Mouse (Mus musculus): ENCODE measurements around the gene Abl1. TPM values are rescaled to one million over a fixed set of nuclear protein-coding genes. Genes with fewer than 3 reads are reported as not detected.

Abl1 gene
- polyA plus RNA-seq, 1 experiment: 28.0 TPM

DNA sequence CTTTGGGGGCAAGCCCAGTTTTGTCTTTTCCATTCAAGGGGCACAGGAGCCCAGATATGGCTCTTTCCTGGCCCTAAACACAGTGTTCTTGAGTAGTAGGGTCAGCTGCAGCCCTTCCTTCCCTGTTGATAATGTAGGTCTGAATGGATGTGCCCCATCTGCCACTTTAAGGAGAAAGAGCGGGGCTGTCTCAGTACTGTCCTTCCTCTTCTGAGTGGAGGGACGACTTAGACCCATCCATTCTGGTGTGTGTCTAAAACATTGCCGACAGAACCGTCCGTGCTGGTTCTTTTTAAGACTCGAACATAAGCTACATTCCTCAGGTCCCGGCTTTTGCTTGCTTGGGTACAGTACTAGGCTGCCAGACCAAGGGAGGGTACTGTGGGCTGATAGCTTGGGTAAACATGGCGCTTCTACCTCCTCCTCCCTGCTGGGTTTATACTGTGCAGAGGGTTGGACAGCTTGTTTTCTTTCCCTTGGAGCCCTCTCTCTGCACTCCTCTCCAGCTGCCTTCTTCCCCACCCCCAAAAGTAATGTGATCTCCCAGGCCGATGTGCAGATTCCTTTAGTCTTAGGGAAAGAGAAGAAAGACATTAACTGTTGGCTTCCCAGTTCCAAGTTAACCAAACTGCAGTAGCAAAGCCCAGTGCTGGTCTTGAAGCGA, 61.0 kb downstream of the Abl1 start:
- TF ChIP-seq MYOG (IDR thresholded peaks at IDR 0.05; ENCODE audit: control insufficient read depth in 1 of 3, insufficient read depth in 1 of 3, insufficient read length in 2 of 3, low read depth in 2 of 3) (peak in 1 of 3 experiments; percentile 3), CEBPB (IDR thresholded peaks at IDR 0.05; ENCODE audit: insufficient read depth, poor library complexity, severe bottlenecking) (no peak), E2F4 (IDR thresholded peaks at IDR 0.05; ENCODE audit: insufficient read depth) (no peak)
- Histone ChIP-seq H3K4me3 (no peak overlapping the region), H3K27me3 (ENCODE audit: control insufficient read depth, insufficient read depth, insufficient read length) (no peaks in the 10 kb centered on the region)

DNA sequence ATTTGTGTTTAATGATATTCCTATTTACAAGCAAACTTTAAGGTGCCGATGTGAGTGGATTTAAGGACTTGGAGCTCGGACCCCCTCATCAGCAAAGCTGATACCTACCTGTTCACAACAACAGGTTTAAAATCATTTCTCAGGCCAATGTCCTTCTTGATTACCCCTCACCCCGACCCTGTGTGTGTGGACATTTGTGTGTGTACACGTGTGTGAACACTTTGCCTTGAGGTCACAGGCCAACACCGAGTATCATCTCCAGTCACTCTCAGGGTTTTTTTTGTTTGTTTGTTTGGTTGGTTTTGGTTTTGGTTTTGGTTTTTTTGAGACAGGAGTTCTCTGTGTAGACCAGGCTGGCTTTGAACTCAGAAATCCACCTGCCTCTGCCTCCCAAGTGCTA, 62.0 kb downstream of the Abl1 start:
- Histone ChIP-seq H3ac (ENCODE audit: control insufficient read depth, insufficient read length) (no peak overlapping the region), H3K36me3 (ENCODE audit: control insufficient read depth, insufficient read depth) (no peaks in the 10 kb centered on the region), H3K79me2 (ENCODE audit: control insufficient read depth, insufficient read depth) (peaks cover 5% of the 10 kb centered on the region), H3K27me3 (ENCODE audit: control insufficient read depth, insufficient read depth, insufficient read length) (no peaks in the 10 kb centered on the region), H3K4me3 (no peak overlapping the region), H3K4me2 (ENCODE audit: low read depth) (no peak overlapping the region)
- no peak for TF ChIP-seq POLR2A (IDR thresholded peaks at IDR 0.05; ENCODE audit: insufficient read length, low read depth)
- no peak for TF ChIP-seq USF1 (IDR thresholded peaks at IDR 0.05; ENCODE audit: low read depth)
- no peak for TF ChIP-seq MAX (IDR thresholded peaks at IDR 0.05; ENCODE audit: low read depth)
- TF ChIP-seq TCF12 (IDR thresholded peaks at IDR 0.05; ENCODE audit: insufficient read depth, poor library complexity, severe bottlenecking): no peak
- no peak for TF ChIP-seq TCF3 (IDR thresholded peaks at IDR 0.05; ENCODE audit: insufficient read length, low read depth)
- TF ChIP-seq POLR2AphosphoS2 (IDR thresholded peaks at IDR 0.05; ENCODE audit: insufficient read length, low read depth): no peak
- TF ChIP-seq E2F4 (IDR thresholded peaks at IDR 0.05; ENCODE audit: insufficient read depth): no peak
- no peak for TF ChIP-seq CEBPB (IDR thresholded peaks at IDR 0.05; ENCODE audit: insufficient read depth, poor library complexity, severe bottlenecking)
- TF ChIP-seq MYOD1 (IDR thresholded peaks at IDR 0.05; ENCODE audit: control insufficient read depth in 1 of 3, insufficient read length in 2 of 3, low read depth in 2 of 3): no peak
- no peak for TF ChIP-seq REST (IDR thresholded peaks at IDR 0.05; ENCODE audit: insufficient read depth, insufficient read length)
- TF ChIP-seq SRF (IDR thresholded peaks at IDR 0.05; ENCODE audit: control insufficient read depth, insufficient read length, low read depth): no peak
- no peak for TF ChIP-seq MYOG (IDR thresholded peaks at IDR 0.05; ENCODE audit: control insufficient read depth in 1 of 3, insufficient read depth in 1 of 3, insufficient read length in 2 of 3, low read depth in 2 of 3)

More for the DNA sequence above, 61.0 kb downstream of the Abl1 start:
- H3K36me3 ChIP-seq (ENCODE audit: control insufficient read depth, insufficient read depth): no peaks in the 10 kb centered on the region
- no peak overlapping the region for H3ac ChIP-seq (ENCODE audit: control insufficient read depth, insufficient read length)
- peaks cover 5% of the 10 kb centered on the region for H3K79me2 ChIP-seq (ENCODE audit: control insufficient read depth, insufficient read depth)
- peak overlapping the region; percentile 85 for H3K4me2 ChIP-seq (ENCODE audit: low read depth)

DNA sequence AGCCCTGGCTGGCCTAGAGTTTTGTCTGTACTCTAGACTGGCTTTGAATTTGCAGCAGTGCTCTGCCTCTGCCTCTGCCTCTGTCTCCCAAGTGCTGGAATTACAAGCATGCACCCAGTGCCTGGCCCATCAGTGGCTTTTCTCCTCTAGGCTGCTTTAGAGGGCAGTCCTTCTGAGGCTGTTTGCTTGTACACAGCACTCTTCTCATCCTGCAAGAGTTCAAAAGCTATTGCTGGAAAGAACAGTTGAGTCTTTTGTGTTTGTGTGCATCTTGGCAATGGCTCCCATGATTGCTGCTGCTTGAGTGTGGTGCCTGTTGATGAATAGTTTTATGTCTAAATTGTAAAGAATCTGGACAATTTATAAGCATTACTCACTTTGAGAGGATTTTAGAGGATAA, 69.3 kb downstream of the Abl1 start:
- Histone ChIP-seq H3ac (ENCODE audit: control insufficient read depth, insufficient read length) (no peak overlapping the region), H3K4me3 (no peak overlapping the region), H3K27me3 (ENCODE audit: control insufficient read depth, insufficient read depth, insufficient read length) (no peaks in the 10 kb centered on the region), H3K79me2 (ENCODE audit: control insufficient read depth, insufficient read depth) (peaks cover 25% of the 10 kb centered on the region), H3K36me3 (ENCODE audit: control insufficient read depth, insufficient read depth) (no peaks in the 10 kb centered on the region), H3K4me2 (ENCODE audit: low read depth) (no peak overlapping the region)
- TF ChIP-seq USF1 (IDR thresholded peaks at IDR 0.05; ENCODE audit: low read depth): no peak
- TF ChIP-seq TCF3 (IDR thresholded peaks at IDR 0.05; ENCODE audit: insufficient read length, low read depth): no peak
- TF ChIP-seq TCF12 (IDR thresholded peaks at IDR 0.05; ENCODE audit: insufficient read depth, poor library complexity, severe bottlenecking): no peak
- no peak for TF ChIP-seq POLR2A (IDR thresholded peaks at IDR 0.05; ENCODE audit: insufficient read length, low read depth)

DNA sequence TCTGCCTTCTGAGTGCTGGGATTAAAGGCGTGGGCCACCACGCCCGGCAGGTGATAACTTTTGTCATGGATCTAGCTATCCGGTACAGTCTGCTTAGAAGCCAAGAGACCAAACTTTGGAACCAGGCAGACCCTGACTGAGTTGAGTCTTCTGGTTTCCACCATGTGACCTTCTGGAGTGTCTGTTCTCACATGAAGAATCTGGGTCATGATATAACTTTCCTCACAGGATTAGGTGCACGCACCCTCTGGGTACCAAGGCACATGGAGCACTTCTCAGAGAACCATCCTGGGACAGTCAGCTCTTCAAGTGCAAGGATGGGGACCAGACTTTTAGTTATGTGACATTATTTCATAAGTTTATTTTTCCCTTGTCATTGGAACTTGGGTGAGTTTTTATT, 70.8 kb downstream of the Abl1 start:
- Histone ChIP-seq H3K79me2 (ENCODE audit: control insufficient read depth, insufficient read depth) (peaks cover 40% of the 10 kb centered on the region), H3K4me2 (ENCODE audit: low read depth) (peak overlapping the region; percentile 83), H3K36me3 (ENCODE audit: control insufficient read depth, insufficient read depth) (no peaks in the 10 kb centered on the region), H3K27me3 (ENCODE audit: control insufficient read depth, insufficient read depth, insufficient read length) (no peaks in the 10 kb centered on the region), H3ac (ENCODE audit: control insufficient read depth, insufficient read length) (no peak overlapping the region), H3K4me3 (peak overlapping the region; percentile 89)
- TF ChIP-seq MYOD1 (IDR thresholded peaks at IDR 0.05; ENCODE audit: control insufficient read depth in 1 of 3, insufficient read length in 2 of 3, low read depth in 2 of 3): no peak
- no peak for TF ChIP-seq POLR2A (IDR thresholded peaks at IDR 0.05; ENCODE audit: insufficient read length, low read depth)
- TF ChIP-seq USF1 (IDR thresholded peaks at IDR 0.05; ENCODE audit: low read depth): no peak
- TF ChIP-seq MYOG (IDR thresholded peaks at IDR 0.05; ENCODE audit: control insufficient read depth in 1 of 3, insufficient read depth in 1 of 3, insufficient read length in 2 of 3, low read depth in 2 of 3): no peak
- no peak for TF ChIP-seq CEBPB (IDR thresholded peaks at IDR 0.05; ENCODE audit: insufficient read depth, poor library complexity, severe bottlenecking)
- TF ChIP-seq POLR2AphosphoS2 (IDR thresholded peaks at IDR 0.05; ENCODE audit: insufficient read length, low read depth): no peak
- no peak for TF ChIP-seq E2F4 (IDR thresholded peaks at IDR 0.05; ENCODE audit: insufficient read depth)
- no peak for TF ChIP-seq TCF3 (IDR thresholded peaks at IDR 0.05; ENCODE audit: insufficient read length, low read depth)
- TF ChIP-seq REST (IDR thresholded peaks at IDR 0.05; ENCODE audit: insufficient read depth, insufficient read length): no peak
- TF ChIP-seq TCF12 (IDR thresholded peaks at IDR 0.05; ENCODE audit: insufficient read depth, poor library complexity, severe bottlenecking): no peak
- no peak for TF ChIP-seq SRF (IDR thresholded peaks at IDR 0.05; ENCODE audit: control insufficient read depth, insufficient read length, low read depth)
- no peak for TF ChIP-seq MAX (IDR thresholded peaks at IDR 0.05; ENCODE audit: low read depth)

DNA sequence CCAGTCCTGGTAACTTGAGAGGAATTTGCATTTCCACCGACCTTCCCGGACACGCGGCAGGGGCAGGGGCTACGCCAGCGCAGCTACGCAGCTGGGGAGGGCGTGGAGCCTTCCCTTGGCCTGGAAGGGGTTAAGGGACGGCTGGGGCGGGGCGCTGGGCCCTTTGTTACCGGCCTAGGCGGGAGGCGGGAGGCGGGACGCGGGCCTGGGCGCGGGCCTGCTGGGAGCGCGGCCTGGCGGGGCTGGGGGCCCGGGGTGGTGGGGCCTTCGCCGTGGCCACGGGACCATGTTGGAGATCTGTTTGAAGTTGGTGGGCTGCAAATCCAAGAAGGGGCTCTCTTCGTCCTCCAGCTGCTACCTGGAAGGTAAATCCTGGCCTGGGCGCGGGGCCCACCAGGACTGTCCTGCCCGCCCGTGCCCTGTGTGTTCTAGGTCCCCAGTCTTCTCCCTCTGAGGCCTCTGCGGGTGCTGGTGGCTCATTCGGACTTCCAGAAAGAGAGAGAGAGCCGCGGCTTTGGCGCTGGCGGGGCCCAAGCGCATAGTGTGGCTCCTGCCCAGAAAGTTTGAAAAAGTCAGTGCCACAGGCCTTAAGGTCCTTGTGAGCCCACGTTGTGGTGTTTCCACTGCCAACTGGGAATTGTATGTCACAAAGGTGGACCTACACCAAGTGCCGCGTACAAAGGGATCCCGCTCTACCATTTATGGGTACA, 71.7 kb downstream of the Abl1 start:
- H3ac ChIP-seq (ENCODE audit: control insufficient read depth, insufficient read length): peak overlapping the region; percentile 57
- H3K79me2 ChIP-seq (ENCODE audit: control insufficient read depth, insufficient read depth): peaks cover 50% of the 10 kb centered on the region
- H3K27me3 ChIP-seq (ENCODE audit: control insufficient read depth, insufficient read depth, insufficient read length): no peaks in the 10 kb centered on the region
- no peaks in the 10 kb centered on the region for H3K36me3 ChIP-seq (ENCODE audit: control insufficient read depth, insufficient read depth)
- H3K4me3 ChIP-seq: peak overlapping the region; percentile 89
- TF ChIP-seq TCF12 (IDR thresholded peaks at IDR 0.05; ENCODE audit: insufficient read depth, poor library complexity, severe bottlenecking) (no peak), E2F4 (IDR thresholded peaks at IDR 0.05; ENCODE audit: insufficient read depth) (peak; percentile 48), MYOG (IDR thresholded peaks at IDR 0.05; ENCODE audit: control insufficient read depth in 1 of 3, insufficient read depth in 1 of 3, insufficient read length in 2 of 3, low read depth in 2 of 3) (peak in 2 of 3 experiments; percentile 27 to 77), CEBPB (IDR thresholded peaks at IDR 0.05; ENCODE audit: insufficient read depth, poor library complexity, severe bottlenecking) (no peak), MYOD1 (IDR thresholded peaks at IDR 0.05; ENCODE audit: control insufficient read depth in 1 of 3, insufficient read length in 2 of 3, low read depth in 2 of 3) (peak in 2 of 3 experiments; percentile 33 to 64), REST (IDR thresholded peaks at IDR 0.05; ENCODE audit: insufficient read depth, insufficient read length) (no peak), TCF3 (IDR thresholded peaks at IDR 0.05; ENCODE audit: insufficient read length, low read depth) (no peak), POLR2A (IDR thresholded peaks at IDR 0.05; ENCODE audit: insufficient read length, low read depth) (peak; percentile 66)
- H3K4me2 ChIP-seq (ENCODE audit: low read depth): peak overlapping the region; percentile 86
